8 mouse cellular contexts compared by ENCODE assay signal in the genomic region with DNA sequence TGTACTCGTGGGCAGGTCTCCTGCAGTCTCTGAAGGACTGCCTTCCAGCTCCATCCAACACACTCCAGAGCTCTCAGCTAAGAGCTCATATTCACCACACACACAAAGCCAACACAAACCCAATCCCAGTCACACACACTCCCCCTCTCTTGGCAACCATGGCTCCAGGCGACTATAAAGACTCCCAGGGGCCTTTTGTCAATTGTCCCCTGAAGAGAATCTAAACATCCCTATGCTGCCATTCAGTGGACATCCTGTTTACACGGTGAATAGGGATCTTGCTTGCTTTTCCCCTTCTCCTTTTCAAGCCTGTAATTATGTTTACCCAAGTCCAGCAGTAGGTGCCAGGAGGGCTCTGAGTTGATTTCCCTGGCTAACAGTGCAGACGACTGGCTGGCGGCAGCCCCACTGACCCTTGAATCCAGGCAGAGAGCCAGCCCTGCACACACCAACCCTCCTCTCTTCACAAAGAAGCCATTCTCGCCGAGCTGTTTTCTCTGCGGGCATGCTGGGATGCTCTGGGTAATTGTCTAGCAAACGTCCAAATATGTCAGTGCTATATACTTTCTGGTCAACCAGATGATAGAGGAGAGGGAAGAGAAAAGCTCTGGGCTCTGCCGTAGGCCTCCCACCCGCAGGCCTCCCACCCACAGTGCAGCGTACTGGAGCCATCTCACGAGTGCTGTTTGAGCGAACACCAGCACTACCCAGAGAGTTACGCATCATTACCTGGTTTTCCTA.
DNase-seq lines count a peak whose midpoint lies in the region; ATAC-seq and TF ChIP-seq lines count a peak whose summit lies in the region.

No protein-coding gene starts in this region.

- H3K9me3 ChIP-seq in embryonic facial prominence, embryonic 13.5 days = no peaks in the 10 kb centered on the region
- H3K9me3 ChIP-seq in heart, embryonic 16.5 days (replicated peaks; ENCODE audit: control insufficient read depth, low read length) = no peaks in the 10 kb centered on the region
- no peaks in the 10 kb centered on the region for H3K9me3 ChIP-seq in limb, embryonic 14.5 days (ENCODE audit: control insufficient read depth, low read length)
- no peaks in the 10 kb centered on the region for H3K9me3 ChIP-seq in neural tube, embryonic 13.5 days

- peaks cover 11% of the 10 kb centered on the region for H3K4me1 ChIP-seq in embryonic facial prominence, embryonic 13.5 days
- H3K4me1 ChIP-seq in heart, embryonic 16.5 days (ENCODE audit: control insufficient read depth, insufficient read depth, low read length) = peaks cover 11% of the 10 kb centered on the region
- peaks cover 15% of the 10 kb centered on the region for H3K4me1 ChIP-seq in limb, embryonic 14.5 days (ENCODE audit: control insufficient read depth, insufficient read depth, low read length)
- H3K4me1 ChIP-seq in neural tube, embryonic 13.5 days (replicated peaks) = peaks cover 16% of the 10 kb centered on the region

- H3K4me3 ChIP-seq in embryonic facial prominence, embryonic 13.5 days = no peak overlapping the region
- H3K4me3 ChIP-seq in heart, embryonic 16.5 days (ENCODE audit: low read length) = no peak overlapping the region
- no peak overlapping the region for H3K4me3 ChIP-seq in limb, embryonic 14.5 days (replicated peaks; ENCODE audit: low read length)
- H3K4me3 ChIP-seq in neural tube, embryonic 13.5 days = no peak overlapping the region

- DNase-seq in cerebellum, adult 9-10 months = peak; percentile 33
- DNase-seq in kidney, postnatal 25 days = peak; percentile 80 to 87
- DNase-seq in limb, embryonic 14.5 days (ENCODE audit: low spot score) = peak; percentile 57
- no peak for DNase-seq in MN1 (ENCODE audit: low spot score)
- no peak for DNase-seq in thymus, postnatal 4 days

- H3K4me2 ChIP-seq in embryonic facial prominence, embryonic 13.5 days = peak overlapping the region; percentile 24
- H3K4me2 ChIP-seq in heart, embryonic 16.5 days (ENCODE audit: low read depth, low read length) = 0 out of 2 replicates have a peak overlapping the region, but pooled peaks have one; percentile 32
- peak overlapping the region; percentile 10; the same call in 1 of the 2 replicates for H3K4me2 ChIP-seq in limb, embryonic 14.5 days (replicated peaks; ENCODE audit: low read depth, low read length, severe bottlenecking)
- peak overlapping the region; percentile 30 for H3K4me2 ChIP-seq in neural tube, embryonic 13.5 days

- H3K27ac ChIP-seq in embryonic facial prominence, embryonic 13.5 days = peak overlapping the region; percentile 72
- H3K27ac ChIP-seq in heart, embryonic 16.5 days (ENCODE audit: low read length) = peak overlapping the region; percentile 68
- H3K27ac ChIP-seq in limb, embryonic 14.5 days (replicated peaks; ENCODE audit: low read depth, low read length) = peak overlapping the region; percentile 72
- H3K27ac ChIP-seq in neural tube, embryonic 13.5 days (replicated peaks) = peak overlapping the region; percentile 80

- no peaks in the 10 kb centered on the region for H3K36me3 ChIP-seq in embryonic facial prominence, embryonic 13.5 days
- no peaks in the 10 kb centered on the region for H3K36me3 ChIP-seq in heart, embryonic 16.5 days (ENCODE audit: control insufficient read depth, insufficient read depth)
- H3K36me3 ChIP-seq in limb, embryonic 14.5 days (ENCODE audit: control insufficient read depth, insufficient read depth, low read length) = no peaks in the 10 kb centered on the region
- H3K36me3 ChIP-seq in neural tube, embryonic 13.5 days = no peaks in the 10 kb centered on the region

- no peak for TF ChIP-seq POLR2A in limb, embryonic 14.5 days (IDR thresholded peaks at IDR 0.05; ENCODE audit: borderline replicate concordance, extremely low read depth, insufficient read depth, insufficient read length)

- peak; percentile 43; the same call in 1 of the 2 replicates for ATAC-seq in embryonic facial prominence, embryonic 13.5 days (ENCODE audit: insufficient number of reproducible peaks, insufficient read depth, low FRiP score, low TSS enrichment, low read depth)
- ATAC-seq in heart, embryonic 16.5 days (replicated peaks; ENCODE audit: extremely low read depth, insufficient read depth, low FRiP score) = peak; percentile 86
- ATAC-seq in limb, embryonic 14.5 days (ENCODE audit: low FRiP score, low read depth) = peak; percentile 79
- peak; percentile 94 for ATAC-seq in neural tube, embryonic 13.5 days (ENCODE audit: low read depth)

- WGBS in embryonic facial prominence, embryonic 13.5 days = 19% methylated on average over 15 of the region's 15 CpGs
- WGBS in heart, embryonic 16.5 days = 37% methylated on average over 15 of the region's 15 CpGs
- WGBS in limb, embryonic 14.5 days = 22% methylated on average over 15 of the region's 15 CpGs
- 3% methylated on average over 15 of the region's 15 CpGs for WGBS in neural tube, embryonic 13.5 days

- H3K27me3 ChIP-seq in embryonic facial prominence, embryonic 13.5 days = no peaks in the 10 kb centered on the region
- no peaks in the 10 kb centered on the region for H3K27me3 ChIP-seq in heart, embryonic 16.5 days (ENCODE audit: control insufficient read depth, insufficient read depth, low read length)
- H3K27me3 ChIP-seq in limb, embryonic 14.5 days (ENCODE audit: control insufficient read depth, insufficient read depth, low read length) = no peaks in the 10 kb centered on the region
- peaks cover 55% of the 10 kb centered on the region for H3K27me3 ChIP-seq in neural tube, embryonic 13.5 days

- no peak overlapping the region for H3K9ac ChIP-seq in embryonic facial prominence, embryonic 13.5 days
- no peak overlapping the region for H3K9ac ChIP-seq in heart, embryonic 16.5 days (ENCODE audit: low read length)
- H3K9ac ChIP-seq in limb, embryonic 14.5 days (ENCODE audit: low read depth, low read length, severe bottlenecking) = no peak overlapping the region
- peak overlapping the region; percentile 41 for H3K9ac ChIP-seq in neural tube, embryonic 13.5 days

Comparison
In these comparisons a context has a peak if more than half of its experiments do, and no peak if none do; other contexts are left out.
1. DNase-seq: peak in cerebellum, adult 9-10 months (single experiment), kidney, postnatal 25 days (2 of 2) and limb, embryonic 14.5 days (single experiment); none in MN1 (single experiment) and thymus, postnatal 4 days (single experiment).
2. ATAC-seq: peak in every context shown above with its lines; median percentile 94 in neural tube, embryonic 13.5 days; 86 in heart, embryonic 16.5 days; 79 in limb, embryonic 14.5 days; 43 in embryonic facial prominence, embryonic 13.5 days.
3. Peak in every context shown above with its lines, with median percentiles within 50 percentile points of each other: H3K27ac ChIP-seq and H3K4me2 ChIP-seq.